Mouse (Mus musculus) retina, postnatal 7 days (tissue): ENCODE measurements around the gene 1700016C15Rik.

Source experiments
- DNase-seq: peaks from one replicate; pipeline ENCODE4 v3.0.0-alpha.2; 2012; ENCODE audit warnings: low read depth, low spot score

1700016C15Rik gene

DNA sequence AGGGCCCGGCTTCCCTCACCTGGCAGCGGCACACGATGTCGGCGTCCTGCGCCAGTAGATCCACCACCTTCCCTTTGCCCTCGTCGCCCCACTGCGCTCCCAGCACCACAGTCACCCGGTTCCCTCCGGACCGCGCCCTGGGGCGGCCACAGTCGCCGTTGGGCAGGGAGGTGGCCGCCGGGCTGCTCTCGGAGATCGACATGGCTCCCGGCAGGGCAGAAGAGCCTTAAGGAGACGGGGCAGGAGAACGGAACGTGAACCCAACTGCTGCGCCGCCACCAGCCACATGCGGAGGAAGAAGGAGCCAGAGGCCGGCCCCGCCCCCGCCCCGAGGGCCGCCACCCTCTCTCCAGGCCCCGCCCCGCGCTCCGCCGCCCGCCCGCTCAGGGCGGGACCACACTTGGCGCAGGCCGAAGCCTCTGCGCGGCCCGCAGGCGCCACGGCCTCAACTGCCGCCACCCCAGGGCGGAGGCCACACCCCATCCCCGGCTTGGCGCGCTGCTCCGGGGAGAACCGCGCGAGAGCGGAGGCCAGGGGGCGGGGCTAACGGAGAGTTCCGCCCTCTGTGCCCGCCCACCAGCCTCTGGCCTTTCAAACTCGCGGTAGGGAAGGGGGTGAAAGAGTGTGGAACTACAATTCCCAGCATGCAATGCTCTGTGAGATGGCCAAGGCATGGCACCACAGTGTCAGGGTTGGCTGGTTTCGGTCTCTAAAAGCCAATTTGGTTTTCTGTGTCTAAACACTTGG, 66.8 kb downstream of the 1700016C15Rik start, which contains the start of gene Adss:
Adss (minus strand) TSS at position 319 of the 747 bp plus-strand sequence.
- peak; percentile 98 for DNase-seq

DNA sequence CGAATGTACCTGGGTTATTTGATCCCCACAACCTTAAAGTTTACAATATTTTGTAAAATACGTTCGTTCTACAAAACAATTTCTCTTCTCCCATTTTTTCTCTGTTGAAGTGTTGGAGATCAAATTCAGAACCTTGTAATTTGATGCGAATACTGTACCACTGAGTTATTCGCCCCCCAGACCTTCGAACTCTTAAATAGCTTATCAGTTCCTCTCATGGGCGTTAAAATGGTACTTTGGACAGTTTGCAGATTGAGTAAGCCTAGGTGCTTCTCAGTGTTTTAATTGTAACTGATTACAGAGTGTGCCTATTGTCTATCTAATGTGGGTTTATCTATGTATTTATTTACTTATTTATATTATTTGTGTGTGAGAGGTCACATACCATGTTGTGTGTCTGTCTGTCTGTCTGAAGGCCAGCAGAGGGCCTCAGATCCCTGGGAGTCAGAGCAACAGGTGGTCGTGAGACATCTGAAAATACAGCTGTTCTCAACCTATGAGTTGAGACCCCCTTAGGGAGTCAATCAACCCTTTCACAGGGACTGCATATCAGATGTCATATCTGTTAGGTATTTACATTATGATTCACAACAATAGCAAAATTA, 67.6 kb downstream of the 1700016C15Rik start:
- no peak for DNase-seq
